Mouse (Mus musculus) ovary, postnatal 14 days (tissue): ENCODE measurements around the gene Aig1.

Source experiments
- DNase-seq: peaks from one replicate; pipeline ENCODE4 v3.0.0; 2022; ENCODE audit warnings: low spot score

The Aig1 gene

DNA sequence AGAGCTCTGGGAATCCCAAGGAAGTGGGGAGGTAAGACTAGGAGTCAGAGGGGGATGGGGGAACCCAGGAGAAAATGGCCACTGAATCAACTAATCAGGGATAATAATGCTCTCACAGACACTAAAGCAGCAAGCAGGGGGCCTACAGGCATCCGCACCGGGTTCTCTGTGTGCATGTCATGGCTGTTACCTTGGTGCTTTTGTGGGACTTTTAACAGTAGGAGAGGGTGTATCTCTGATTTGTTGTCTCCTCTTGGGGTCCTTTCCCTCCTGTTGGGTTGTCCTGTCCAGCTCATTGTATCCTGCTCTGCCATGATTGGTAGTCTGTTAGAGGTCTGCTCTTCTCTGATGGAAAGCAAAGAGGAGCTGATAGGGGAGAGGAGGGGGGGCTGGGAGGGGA, 19.6 kb downstream of the Aig1 start:
- no peak for DNase-seq

DNA sequence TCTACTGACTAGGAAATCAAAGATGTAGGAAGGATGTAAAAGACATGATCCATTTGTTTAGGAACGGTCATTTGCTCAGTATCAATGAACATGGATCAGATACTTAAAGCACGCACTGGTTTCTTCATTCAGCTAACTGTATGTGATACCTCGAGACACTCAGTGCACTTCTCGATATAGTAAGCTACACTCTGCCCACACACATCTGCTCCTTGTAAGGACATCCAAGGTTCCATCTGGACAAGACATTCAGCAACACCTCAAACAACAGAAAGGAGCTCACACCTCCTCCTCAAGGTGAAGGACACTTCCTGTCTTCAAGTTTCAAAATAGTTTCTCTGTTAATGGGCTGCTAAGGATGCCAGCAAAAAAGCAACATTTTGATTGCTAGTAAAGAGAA, 23.9 kb downstream of the Aig1 start:
- DNase-seq = no peak

DNA sequence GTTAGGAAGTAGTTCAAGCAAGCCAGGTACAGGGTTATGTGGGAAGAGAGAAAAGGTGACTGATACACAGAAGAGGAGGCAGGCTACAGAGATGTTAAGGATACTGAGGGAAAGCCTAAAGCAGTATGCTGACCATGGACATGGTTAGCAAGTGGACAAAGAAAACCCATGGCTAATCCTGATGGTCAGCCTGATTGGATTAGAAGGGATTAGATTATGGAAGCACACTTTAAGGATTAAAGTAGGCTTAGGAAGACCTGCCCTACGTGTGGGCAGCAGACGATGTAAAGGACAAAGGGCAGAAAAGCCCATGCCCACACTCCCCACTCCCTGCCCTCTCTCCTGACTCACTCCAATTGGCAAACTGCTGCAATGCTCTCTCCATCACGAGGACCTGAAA, 25.0 kb downstream of the Aig1 start:
- DNase-seq = no peak

DNA sequence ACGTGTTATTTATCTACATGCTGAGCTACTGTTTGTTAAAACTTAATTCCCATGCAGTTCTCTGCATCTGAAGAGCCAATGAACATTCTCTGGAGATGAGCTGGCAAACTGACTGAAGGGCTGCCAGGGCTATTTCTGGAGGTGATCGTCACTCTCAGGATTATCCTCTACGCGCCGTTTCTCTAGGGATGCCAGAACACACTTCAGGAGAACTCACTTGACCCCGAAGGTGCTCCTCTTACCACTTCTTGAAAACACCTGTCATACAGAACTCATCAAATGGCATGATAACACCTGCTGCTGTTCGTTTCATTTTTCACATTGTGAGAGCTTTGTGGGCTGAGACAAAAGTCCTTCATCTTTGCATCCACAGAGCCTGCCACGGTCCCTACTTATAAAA, 25.9 kb downstream of the Aig1 start:
- DNase-seq = no peak

DNA sequence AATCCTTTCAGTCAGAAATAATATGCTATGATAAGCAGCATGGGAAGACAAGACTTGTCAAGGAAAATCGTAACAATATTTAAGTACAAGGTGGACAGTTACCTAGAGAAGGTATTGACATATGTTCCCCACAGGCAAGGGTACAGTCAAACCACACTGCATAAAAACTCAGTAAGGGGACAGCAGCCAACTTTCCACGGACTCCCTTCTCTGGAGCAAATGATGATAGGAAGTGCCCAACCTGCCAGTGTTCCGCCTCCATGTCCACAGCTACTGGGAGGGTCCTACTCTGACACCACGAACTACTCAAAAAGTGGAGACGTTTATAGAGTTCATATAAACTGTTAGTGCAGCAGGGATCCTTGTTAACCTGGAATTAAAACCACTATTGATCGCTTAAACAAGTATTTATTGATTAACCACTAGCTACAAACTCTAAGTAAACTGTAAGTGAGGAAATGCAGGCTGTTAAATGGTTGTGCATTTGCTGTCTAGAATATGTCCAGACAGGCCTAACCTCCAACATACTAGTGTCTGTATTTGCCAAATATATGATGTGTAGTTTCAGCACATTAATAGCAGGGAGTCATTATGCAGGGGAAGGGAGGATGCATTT, 30.2 kb downstream of the Aig1 start:
- DNase-seq = no peak

DNA sequence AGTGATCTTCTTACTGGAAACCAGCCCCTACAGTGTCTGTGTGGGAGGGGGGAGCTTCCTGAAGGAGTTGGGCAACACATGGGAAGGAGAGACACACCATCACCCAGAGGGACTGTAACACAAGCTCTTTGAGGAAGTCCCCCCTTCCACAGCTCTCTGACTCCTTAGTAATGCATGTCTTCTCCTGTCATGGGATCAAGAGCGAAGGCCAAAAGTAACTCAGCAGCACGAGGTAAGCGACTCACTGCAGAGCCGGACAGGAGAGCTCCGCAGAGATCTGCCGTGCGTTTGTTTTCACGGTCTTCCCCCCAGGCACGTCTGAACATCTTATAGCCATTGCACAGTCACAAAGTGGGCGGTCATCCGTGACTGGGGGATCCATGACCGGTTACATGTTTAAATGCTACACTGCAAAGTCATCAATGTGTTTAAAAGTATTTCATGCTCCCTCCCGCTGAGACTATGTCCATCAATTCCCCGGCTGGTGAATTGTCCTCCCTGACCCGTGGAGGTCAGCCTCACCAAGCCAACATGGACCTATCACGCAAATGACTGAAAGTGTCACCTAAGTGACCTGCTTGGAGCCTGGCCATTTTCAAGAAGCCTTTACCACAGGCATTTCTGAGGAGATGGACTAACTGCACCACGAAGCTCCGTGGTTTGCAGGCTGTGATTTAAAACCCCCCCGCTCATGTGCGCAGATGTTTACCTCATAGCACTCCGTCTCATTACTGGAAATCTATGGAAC, 30.9 kb downstream of the Aig1 start:
- no peak for DNase-seq

DNA sequence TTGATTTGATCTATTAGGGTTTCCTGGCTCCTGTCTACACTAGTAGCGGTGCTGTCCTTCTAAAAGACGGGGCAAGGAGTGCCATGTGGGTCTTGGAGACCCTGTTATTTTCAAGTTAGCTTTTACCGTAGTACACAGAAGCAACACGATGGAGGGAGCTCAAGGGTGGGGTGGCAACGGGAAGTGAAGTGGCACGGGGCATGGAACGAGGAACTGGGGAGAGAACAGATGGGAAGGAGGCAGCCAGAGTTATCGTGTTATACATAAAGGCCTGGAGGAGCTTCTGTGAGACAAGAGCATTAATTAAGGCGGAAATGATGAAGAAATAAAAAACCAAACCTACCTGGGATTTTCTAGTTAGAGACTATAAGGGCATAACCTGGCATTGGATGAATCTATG, 31.8 kb downstream of the Aig1 start:
- no peak for DNase-seq

DNA sequence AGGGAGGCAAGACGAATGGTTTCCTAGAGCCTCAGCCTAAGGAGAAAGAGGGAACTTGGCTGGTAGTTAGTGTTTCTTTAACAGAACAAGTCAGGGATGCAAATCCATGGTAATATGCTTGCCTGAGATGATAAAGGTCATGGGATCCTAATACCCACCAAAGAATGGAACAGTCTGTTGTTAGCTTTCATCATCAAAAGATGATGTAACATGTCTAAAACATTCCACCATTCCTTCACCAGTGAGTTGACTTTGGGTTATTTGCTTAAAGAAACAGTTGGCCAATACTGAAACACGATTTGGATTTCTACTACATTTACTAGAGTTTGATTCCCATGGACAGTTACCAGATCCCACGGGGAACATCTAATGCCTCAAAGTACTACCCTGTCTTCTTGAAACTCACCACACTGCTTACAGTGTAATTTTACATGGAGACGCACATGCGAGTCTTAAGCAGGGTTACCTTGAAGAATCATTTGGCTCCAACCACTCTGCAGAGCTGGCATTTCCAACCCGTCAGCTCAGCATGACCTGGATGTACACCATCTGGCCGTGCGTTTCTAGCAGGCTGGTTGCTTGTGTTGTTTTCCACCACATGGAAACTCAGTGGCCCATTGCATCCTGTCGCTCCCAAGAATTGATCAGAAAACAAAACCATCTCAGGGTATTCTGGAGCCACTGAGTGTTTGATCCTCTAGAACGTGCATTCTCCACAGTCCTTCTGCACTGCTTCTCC, 32.9 kb downstream of the Aig1 start:
- no peak for DNase-seq

DNA sequence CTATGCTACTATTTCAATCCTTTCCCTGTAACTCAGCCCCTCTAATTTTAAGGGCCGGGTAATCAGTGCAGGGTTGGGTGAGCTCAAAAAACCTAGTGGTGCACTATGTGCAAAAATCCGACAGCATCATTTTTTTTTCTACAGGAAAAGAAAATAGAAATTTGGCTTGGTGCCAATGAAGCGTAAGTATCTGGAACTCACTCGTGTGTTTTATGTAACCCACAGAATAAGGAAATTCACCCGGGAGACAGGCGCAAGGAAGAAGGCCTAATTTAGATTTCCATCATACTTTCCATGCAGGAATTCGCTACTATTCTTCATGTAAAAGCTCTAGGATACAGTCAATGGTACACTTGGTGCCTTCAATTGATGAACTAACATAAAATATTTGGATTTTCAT, 34.7 kb downstream of the Aig1 start:
- no peak for DNase-seq

DNA sequence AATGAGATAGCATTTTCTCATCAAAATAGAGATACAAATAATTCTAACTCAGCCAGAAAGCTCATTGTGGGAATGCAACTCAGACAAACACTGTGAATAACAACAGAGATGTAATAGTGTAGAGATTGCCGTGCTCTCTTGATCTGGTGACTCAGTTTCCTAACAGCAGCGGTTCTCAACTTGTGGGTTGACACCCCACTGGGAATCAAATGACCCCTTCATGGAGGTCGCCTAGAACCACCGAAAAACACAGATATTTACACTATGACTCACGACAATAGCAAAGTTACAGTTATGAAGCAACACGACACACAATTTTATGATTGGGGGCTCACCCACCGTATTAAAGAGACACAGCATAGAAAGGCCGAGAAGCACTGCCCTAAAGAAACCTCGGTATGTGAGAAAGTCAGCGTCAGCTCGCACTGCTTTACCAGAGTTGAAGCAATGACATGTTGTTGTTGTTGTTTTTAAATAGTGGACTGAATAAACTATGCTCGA, 35.7 kb downstream of the Aig1 start:
- no peak for DNase-seq

DNA sequence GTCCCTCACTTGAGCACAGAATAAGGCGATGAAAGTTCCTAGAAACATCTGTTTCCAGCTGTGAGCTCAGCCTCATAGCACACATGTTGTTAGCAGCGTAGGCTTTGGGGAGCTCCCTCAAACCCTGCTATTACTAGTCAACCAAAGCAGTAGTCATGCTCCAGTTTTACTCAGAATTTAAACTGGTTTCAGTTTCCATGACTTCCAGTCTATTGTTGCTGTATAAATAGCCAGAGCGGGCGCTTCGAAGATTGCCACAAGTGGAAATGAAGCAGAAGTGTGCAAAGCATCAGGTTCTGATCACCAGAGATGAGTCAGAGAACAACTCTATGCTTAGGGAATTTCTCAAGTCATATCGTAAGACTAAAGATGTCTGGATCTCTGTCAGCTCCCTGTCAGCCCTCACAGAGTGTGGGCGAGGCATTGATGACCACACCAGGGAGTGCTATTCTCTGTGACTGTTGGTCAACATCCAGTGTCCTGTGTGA, 36.2 kb downstream of the Aig1 start:
- no peak for DNase-seq

DNA sequence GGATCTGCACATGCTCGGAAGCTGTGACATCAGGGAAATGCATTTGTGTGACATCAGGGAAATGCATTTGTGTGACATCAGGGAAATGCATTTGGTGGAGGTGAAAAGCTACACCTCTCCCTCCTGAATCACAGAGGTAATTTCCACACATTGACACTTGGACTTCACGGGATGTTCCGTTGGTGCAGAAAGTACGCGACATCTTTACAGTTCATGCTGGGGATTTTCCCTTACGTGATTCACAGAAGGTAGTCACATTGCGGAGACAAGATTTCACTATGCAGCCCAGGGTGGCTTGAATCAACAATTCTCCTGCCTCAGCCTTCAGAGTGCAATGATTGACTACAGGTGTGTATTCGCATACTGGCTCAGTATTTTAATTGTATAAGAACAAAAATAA, 41.6 kb downstream of the Aig1 start:
- DNase-seq = no peak

DNA sequence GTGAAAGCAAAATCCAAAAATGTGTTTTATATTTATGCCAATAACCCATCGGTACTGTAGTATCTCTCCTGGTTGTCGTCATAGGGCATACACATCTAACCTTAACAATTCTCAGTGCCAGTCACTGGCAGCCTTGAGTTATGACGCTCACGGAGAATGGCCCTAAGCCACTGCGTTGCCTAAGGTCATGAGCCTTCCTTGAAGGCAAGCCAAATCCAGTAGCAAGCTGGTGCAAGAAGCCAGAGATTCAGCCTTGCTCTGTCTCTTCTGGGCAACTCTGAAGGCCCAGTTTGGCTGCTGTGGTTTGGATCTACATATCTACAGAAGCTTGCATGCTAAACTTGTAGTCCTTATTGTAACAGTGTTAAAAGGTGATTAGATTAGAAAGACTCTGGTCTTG, 55.2 kb downstream of the Aig1 start:
- no peak for DNase-seq

DNA sequence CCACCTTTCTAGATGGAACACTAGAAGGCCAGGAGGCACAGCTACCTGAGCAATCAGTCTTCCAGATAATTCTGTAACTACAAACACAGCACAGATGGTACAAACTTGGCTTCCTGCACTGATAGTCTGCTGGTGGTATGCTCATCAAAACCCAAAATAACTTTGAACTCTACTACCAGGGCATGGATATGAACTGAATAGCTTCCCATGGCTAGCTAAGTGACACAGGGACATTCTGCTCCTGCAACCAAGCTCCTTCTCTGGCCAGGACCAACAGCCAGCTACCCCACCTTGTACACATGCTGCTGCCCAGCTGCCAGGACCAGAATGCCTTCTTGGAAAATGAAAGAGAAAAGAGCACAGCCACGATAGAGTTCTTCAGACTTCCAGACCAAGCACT, 60.5 kb downstream of the Aig1 start:
- DNase-seq = no peak

DNA sequence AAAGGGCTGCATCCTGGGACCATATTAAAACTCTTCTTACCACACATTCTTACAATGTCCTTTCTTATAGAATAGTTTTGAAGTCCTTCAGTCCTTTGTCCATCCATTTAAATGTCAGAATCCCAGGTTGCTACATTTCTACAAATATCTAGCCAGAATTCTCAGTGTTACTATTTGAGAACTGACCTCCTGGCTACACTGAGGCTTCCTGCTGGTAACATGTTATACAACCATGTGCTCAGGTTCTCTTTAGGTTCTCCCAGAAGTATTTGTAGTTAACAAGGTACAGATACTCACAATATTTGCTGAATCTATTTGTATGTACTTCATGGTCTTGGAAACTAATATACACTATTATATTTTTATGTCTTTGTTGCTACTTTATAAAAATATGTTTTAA, 62.0 kb downstream of the Aig1 start:
- no peak for DNase-seq

DNA sequence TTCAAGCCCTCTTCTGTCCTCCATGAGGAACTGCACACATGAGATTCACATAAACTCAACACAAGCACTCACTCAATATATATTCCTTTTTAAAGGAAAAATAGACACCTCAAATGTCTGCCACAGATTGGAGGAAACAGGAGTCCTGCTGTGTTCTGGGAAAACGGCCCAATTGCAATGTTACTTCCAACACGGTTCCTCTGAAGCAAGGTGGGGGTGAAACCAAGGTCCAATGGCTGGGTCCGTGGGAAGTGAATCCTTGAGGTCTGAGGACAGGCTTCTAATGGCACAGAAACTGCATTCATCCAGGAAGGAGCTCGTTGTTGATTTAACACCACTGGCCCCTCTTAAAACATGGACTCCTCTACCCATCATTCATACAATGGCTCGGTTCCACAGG, 67.5 kb downstream of the Aig1 start:
- DNase-seq = no peak

DNA sequence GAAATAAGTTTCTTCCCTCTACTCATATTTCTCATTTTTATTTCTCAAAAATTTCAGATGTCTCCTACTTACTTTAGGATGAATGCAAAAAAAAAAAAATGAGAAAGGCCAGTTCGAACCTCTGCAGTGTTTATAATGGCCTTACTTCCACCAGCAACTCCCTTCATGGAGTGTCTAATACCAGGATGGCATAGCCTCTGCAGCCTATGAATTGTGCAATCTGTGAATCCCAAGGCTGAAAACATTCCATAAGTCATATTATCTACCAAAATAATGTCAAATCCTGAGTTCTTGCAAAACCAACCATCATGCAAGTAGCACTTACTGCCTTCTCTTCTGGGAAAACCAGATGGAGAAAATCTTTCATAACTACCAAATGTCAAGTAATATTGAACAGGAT, 75.3 kb downstream of the Aig1 start:
- no peak for DNase-seq

DNA sequence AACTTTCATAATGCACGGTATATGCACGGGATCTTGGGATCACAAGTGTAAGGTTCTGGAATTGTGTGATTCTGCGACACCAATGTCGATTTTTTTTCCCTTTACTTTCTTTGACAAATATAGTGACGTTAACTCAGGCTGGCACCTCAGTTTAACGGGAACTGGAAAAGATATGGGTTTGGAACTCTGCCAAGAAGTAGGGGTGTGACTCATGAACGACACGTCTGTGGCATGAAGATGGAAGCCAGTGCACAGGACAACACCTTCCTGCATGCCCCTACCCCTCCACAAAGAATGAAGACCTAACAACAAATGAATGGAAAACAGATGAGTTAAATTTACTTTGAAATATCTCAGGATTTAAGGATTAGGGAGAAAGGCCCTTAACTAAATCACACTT, 76.0 kb downstream of the Aig1 start:
- no peak for DNase-seq

DNA sequence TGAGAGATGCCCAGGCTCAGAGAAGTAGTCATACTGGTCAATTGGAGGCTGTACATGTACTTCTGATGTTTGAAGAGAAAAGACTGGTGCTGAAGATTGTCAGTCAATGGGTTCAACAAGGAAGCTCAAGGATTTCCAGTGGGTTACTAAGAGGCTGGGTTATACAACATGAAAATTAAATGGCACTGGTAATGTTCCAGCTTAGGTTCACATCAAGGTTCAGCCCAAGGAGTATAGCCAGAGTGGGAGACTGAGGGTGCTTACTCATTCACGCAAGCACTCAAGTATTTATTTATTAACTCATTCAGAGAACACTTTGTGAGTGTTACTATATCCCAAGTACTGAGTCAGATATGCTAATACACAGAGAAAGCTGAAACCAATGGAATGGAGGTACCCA, 79.2 kb downstream of the Aig1 start:
- no peak for DNase-seq

DNA sequence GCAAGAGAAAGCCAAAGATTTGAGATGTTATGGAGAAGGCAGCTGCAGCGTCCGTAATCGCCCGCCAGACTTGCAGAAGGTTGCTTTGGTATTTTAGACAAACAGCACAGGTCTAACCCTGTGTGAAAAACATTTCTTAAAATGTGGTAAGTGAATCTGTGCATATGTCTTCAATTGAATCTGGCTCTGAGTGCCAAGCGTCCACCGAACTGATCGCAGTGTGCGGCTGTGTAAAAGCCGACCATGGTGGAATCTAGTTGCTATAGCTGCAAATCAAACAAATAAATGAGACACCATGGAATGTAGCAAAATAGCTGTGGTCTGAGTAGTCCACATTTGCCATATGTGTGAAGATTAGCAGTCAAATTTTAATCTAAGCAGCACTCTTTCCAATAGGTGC, 80.7 kb downstream of the Aig1 start:
- no peak for DNase-seq

DNA sequence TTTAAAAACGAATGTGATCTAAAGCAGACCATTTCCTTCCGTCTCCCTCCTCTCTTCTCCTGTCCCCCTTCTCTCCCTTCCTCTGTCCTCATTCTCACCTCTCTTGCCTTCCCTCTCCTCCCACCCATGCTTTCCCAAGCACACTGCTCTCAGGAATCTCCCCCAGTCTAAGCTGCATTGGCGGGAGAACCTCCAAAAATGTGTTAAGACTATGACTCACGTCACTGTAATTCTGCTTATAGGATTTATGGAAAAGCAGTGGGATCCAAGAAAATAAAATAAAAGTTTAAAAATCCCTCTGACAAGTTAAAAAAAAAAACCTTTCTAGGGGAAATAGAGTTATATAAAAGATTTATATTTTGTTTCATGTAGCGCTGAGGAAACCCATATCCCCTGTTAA, 86.0 kb downstream of the Aig1 start:
- DNase-seq = no peak

DNA sequence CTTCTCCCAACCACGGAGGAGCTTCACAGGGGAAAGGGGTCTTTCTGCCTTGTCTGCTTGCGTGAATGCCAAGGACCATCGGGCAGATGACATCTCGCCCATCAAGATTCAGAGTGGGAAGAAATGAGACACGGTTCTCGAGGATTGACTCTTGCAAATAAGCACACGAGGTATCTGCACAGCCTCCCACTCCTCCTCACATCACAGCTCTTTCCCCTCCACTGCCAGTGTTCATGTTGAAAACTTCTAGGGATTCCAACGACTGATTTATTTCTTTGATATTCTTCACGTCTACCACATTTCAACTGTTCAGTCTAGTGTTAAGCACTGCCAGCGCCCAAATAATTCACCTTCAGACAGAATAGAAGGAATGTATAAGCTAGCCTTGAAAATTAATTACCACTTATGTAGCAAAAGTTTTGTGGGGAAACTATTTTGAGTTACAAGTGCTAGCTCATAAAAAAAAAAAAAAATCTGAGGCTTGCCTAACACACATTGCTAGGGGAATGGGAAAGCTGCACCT, 86.5 kb downstream of the Aig1 start:
- no peak for DNase-seq

DNA sequence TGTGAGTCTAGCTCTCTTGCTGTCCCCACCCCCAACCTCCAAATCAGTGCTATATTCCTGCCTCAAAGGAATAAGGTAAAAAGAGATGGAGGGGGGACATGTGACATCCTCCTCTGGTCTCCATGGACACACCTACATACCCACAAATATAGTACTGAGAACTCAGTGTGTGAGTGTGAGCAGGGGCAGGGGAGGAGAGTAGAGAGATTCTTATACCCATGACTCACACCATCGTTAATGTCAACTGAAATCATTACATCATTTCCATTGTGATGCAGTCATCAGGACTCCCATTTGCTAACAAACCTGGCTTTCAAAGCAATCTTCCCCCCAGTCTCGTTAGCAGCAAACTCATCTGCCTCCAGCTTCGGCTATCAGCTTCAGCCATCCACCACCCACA, 92.8 kb downstream of the Aig1 start:
- no peak for DNase-seq
